Mouse (Mus musculus) induced T-regulatory cell, adult 2 months (primary cell): ENCODE measurements around the gene Kat6b.
"Not testable (repeated sequence)": the region's sequence is repeated elsewhere in the genome, so short reads cannot be mapped to it uniquely, and the experiment has no call there.

Experiments used
- DNase-seq: peaks from one replicate; pipeline ENCODE4 v3.0.0-alpha.2; 2012; ENCODE audit warnings: low read depth

The Kat6b gene

GRCm38 (mm10) chr14:21669218-21669617, 188.0 kb downstream of the Kat6b start:
- no peak for DNase-seq

GRCm38 (mm10) chr14:21669633-21670421, 188.6 kb downstream of the Kat6b start:
- no peak for DNase-seq

- not testable (repeated sequence) for DNase-seq
Measured at GRCm38 (mm10) chr14:21670422-21671006, 189.3 kb downstream of the Kat6b start.

GRCm38 (mm10) chr14:21673100-21673499, 191.9 kb downstream of the Kat6b start:
- DNase-seq, result no peak

GRCm38 (mm10) chr14:21674471-21674870, 193.2 kb downstream of the Kat6b start:
- no peak for DNase-seq

- DNase-seq, result no peak
Measured at GRCm38 (mm10) chr14:21676223-21676622, 195.0 kb downstream of the Kat6b start.

GRCm38 (mm10) chr14:21678509-21679285, 197.5 kb downstream of the Kat6b start:
- DNase-seq, result peak; percentile 70

- no peak for DNase-seq
Measured at GRCm38 (mm10) chr14:21679631-21680201, 198.5 kb downstream of the Kat6b start.

GRCm38 (mm10) chr14:21682681-21683129, 201.5 kb downstream of the Kat6b start:
- DNase-seq, result peak; percentile 80

GRCm38 (mm10) chr14:21683834-21684233, 202.6 kb downstream of the Kat6b start:
- no peak for DNase-seq

GRCm38 (mm10) chr14:21685411-21686146, 204.3 kb downstream of the Kat6b start:
- no peak for DNase-seq

- DNase-seq, result no peak
Measured at GRCm38 (mm10) chr14:21686376-21687279, 205.4 kb downstream of the Kat6b start.

GRCm38 (mm10) chr14:21691070-21691469, 209.8 kb downstream of the Kat6b start:
- no peak for DNase-seq

- no peak for DNase-seq
Measured at GRCm38 (mm10) chr14:21695020-21695419, 213.8 kb downstream of the Kat6b start.

- no peak for DNase-seq
Measured at GRCm38 (mm10) chr14:21696186-21696830, 215.1 kb downstream of the Kat6b start.

GRCm38 (mm10) chr14:21702691-21703090, 221.5 kb downstream of the Kat6b start:
- no peak for DNase-seq

GRCm38 (mm10) chr14:21703255-21703654, 222.0 kb downstream of the Kat6b start:
- no peak for DNase-seq

- DNase-seq, result no peak
Measured at GRCm38 (mm10) chr14:21705462-21705861, 224.2 kb downstream of the Kat6b start.

- no peak for DNase-seq
Measured at GRCm38 (mm10) chr14:21706759-21707571, 225.7 kb downstream of the Kat6b start.
